Mouse (Mus musculus) liver, embryonic 14.5 days (tissue): Measurements from ENCODE around the gene Grik2.

Experiments used
- CTCF ChIP-seq: IDR thresholded peaks from 2 replicates; pipeline ENCODE4 v1.5.1; 2016; ENCODE audit warnings: antibody characterized with exemption, low read depth, control low read depth
- EP300 ChIP-seq: IDR thresholded peaks from 2 replicates; pipeline ENCODE4 v1.6.1; 2016; ENCODE audit warnings: antibody characterized with exemption, low read depth

- no peak for TF ChIP-seq CTCF
- TF ChIP-seq EP300: no peak
These were observed 3.1 kb downstream of the Grik2 start for GRCm38 (mm10) chr10:49785477-49785876.
